Mouse (Mus musculus): ENCODE measurements around the gene Olfr1351.
"Not testable (repeated sequence)": the region's sequence is repeated elsewhere in the genome, so short reads cannot be mapped to it uniquely, and the experiment has no call there.

The Olfr1351 gene

GRCm38 (mm10) chr10:79012172-79012571 is at the start of gene Olfr1351:
Gene Olfr1351, plus strand, starts transcription at chr10:79012472.
- no peak for DNase-seq (ENCODE audit: low read depth, low spot score)

- not testable (repeated sequence) for DNase-seq (ENCODE audit: low read depth, low spot score)
Observed at GRCm38 (mm10) chr10:78963009-78963408, 49.3 kb upstream of the Olfr1351 start, which contains the start of gene Olfr1353. Gene Olfr1353, plus strand, starts transcription at chr10:78963309.

GRCm38 (mm10) chr10:78980750-78981149 is 31.5 kb upstream of the Olfr1351 start, which contains the start of gene Olfr1352:
Gene Olfr1352, plus strand, starts transcription at chr10:78981050.
- no peak for DNase-seq (ENCODE audit: low read depth, low spot score)

GRCm38 (mm10) chr10:79028441-79028840 is 16.2 kb downstream of the Olfr1351 start, which contains the start of gene Olfr57:
Gene Olfr57, plus strand, starts transcription at chr10:79028741.
- DNase-seq (ENCODE audit: low read depth, low spot score), result no peak

GRCm38 (mm10) chr10:79042457-79042856 is 30.2 kb downstream of the Olfr1351 start:
- DNase-seq (ENCODE audit: low read depth, low spot score), result not testable (repeated sequence)

- not testable (repeated sequence) for DNase-seq (ENCODE audit: low read depth, low spot score)
Observed at GRCm38 (mm10) chr10:79057370-79057769, 45.1 kb downstream of the Olfr1351 start.
